Mouse (Mus musculus): Measurements from ENCODE around the gene Gnb5.

GRCm38 (mm10) chr9:75384337-75384962 lies 78.4 kb downstream of the Gnb5 start:
- TF ChIP-seq CTCF (IDR thresholded peaks at IDR 0.05; ENCODE audit: low read depth, low read length) (no peak), POLR2A (IDR thresholded peaks at IDR 0.05; ENCODE audit: extremely low read depth, insufficient read depth, low read length) (no peak)

Data from liver, adult 2 months (tissue).